Mouse (Mus musculus): ENCODE measurements around the gene Iqsec1. TPM values are rescaled to one million over a fixed set of nuclear protein-coding genes. Genes with fewer than 3 reads are reported as not detected.

Iqsec1 gene
- polyA plus RNA-seq, 1 experiment from 2014 or later: 21.5 TPM

- H3K27me3 ChIP-seq (replicated peaks): no peaks in the 10 kb centered on the region
- no peaks in the 10 kb centered on the region for H3K9me3 ChIP-seq (replicated peaks)
- peaks cover 10% of the 10 kb centered on the region; the same call in 1 of the 2 replicates for H3K4me1 ChIP-seq
- no peaks in the 10 kb centered on the region for H3K36me3 ChIP-seq
- ATAC-seq (ENCODE audit: low FRiP score): no peak
- H3K27ac ChIP-seq (replicated peaks): no peak overlapping the region
- no peak overlapping the region for H3K4me3 ChIP-seq (replicated peaks)
- WGBS: 10% methylated on average over 4 of the region's 4 CpGs
- H3K4me2 ChIP-seq: no peak overlapping the region
- H3K9ac ChIP-seq (replicated peaks): no peak overlapping the region
Measured at GRCm38 (mm10) chr6:90823322-90823721, 165.2 kb downstream of the Iqsec1 start.

- Histone ChIP-seq H3K4me3 (replicated peaks) (no peak overlapping the region), H3K4me2 (no peak overlapping the region), H3K9me3 (replicated peaks) (no peaks in the 10 kb centered on the region), H3K36me3 (no peaks in the 10 kb centered on the region), H3K27me3 (replicated peaks) (no peaks in the 10 kb centered on the region), H3K27ac (replicated peaks) (no peak overlapping the region), H3K9ac (replicated peaks) (no peak overlapping the region), H3K4me1 (peaks cover 10% of the 10 kb centered on the region; the same call in 1 of the 2 replicates)
- no peak for ATAC-seq (ENCODE audit: low FRiP score)
- WGBS: 34% methylated on average over 4 of the region's 4 CpGs
Measured at GRCm38 (mm10) chr6:90821916-90822602, 166.4 kb downstream of the Iqsec1 start.

- Histone ChIP-seq H3K4me1 (peaks cover 10% of the 10 kb centered on the region; the same call in 1 of the 2 replicates), H3K4me3 (replicated peaks) (no peak overlapping the region), H3K9me3 (replicated peaks) (no peaks in the 10 kb centered on the region), H3K27me3 (replicated peaks) (no peaks in the 10 kb centered on the region), H3K36me3 (no peaks in the 10 kb centered on the region), H3K27ac (replicated peaks) (no peak overlapping the region), H3K9ac (replicated peaks) (no peak overlapping the region), H3K4me2 (no peak overlapping the region)
- WGBS: 62% methylated on average over 2 of the region's 2 CpGs
- ATAC-seq (ENCODE audit: low FRiP score): peak; percentile 48; the same call in 1 of the 2 replicates
Measured at GRCm38 (mm10) chr6:90819880-90820279, 168.6 kb downstream of the Iqsec1 start.

GRCm38 (mm10) chr6:90818956-90819355 lies 169.5 kb downstream of the Iqsec1 start:
- no peak overlapping the region for H3K27ac ChIP-seq (replicated peaks)
- 0% methylated on average over 1 of the region's 4 CpGs for WGBS
- H3K4me1 ChIP-seq: peaks cover 10% of the 10 kb centered on the region; the same call in 1 of the 2 replicates
- H3K9me3 ChIP-seq (replicated peaks): no peaks in the 10 kb centered on the region
- no peak overlapping the region for H3K4me3 ChIP-seq (replicated peaks)
- no peaks in the 10 kb centered on the region for H3K36me3 ChIP-seq
- no peak for ATAC-seq (ENCODE audit: low FRiP score)
- H3K4me2 ChIP-seq: no peak overlapping the region
- H3K27me3 ChIP-seq (replicated peaks): no peaks in the 10 kb centered on the region
- H3K9ac ChIP-seq (replicated peaks): no peak overlapping the region

GRCm38 (mm10) chr6:90816551-90816950 lies 171.9 kb downstream of the Iqsec1 start:
- Histone ChIP-seq H3K4me2 (no peak overlapping the region), H3K36me3 (no peaks in the 10 kb centered on the region), H3K9ac (replicated peaks) (no peak overlapping the region), H3K27ac (replicated peaks) (no peak overlapping the region), H3K9me3 (replicated peaks) (no peaks in the 10 kb centered on the region), H3K27me3 (replicated peaks) (no peaks in the 10 kb centered on the region), H3K4me1 (0 out of 2 replicates have a peak, but pooled peaks cover 3% of the 10 kb centered on the region), H3K4me3 (replicated peaks) (no peak overlapping the region)
- 84% methylated on average over 3 of the region's 3 CpGs for WGBS
- no peak for ATAC-seq (ENCODE audit: low FRiP score)

GRCm38 (mm10) chr6:90815341-90815740 lies 173.1 kb downstream of the Iqsec1 start:
- Histone ChIP-seq H3K4me1 (peaks cover 12% of the 10 kb centered on the region), H3K36me3 (no peaks in the 10 kb centered on the region), H3K27me3 (replicated peaks) (no peaks in the 10 kb centered on the region), H3K9ac (replicated peaks) (no peak overlapping the region), H3K27ac (replicated peaks) (no peak overlapping the region), H3K4me2 (no peak overlapping the region), H3K4me3 (replicated peaks) (no peak overlapping the region), H3K9me3 (replicated peaks) (no peaks in the 10 kb centered on the region)
- no peak for ATAC-seq (ENCODE audit: low FRiP score)
- 82% methylated on average over 3 of the region's 3 CpGs for WGBS

- H3K27ac ChIP-seq (replicated peaks): no peak overlapping the region
- ATAC-seq (ENCODE audit: low FRiP score): no peak
- WGBS: 74% methylated on average over 1 of the region's 1 CpGs
- no peaks in the 10 kb centered on the region for H3K27me3 ChIP-seq (replicated peaks)
- peaks cover 30% of the 10 kb centered on the region for H3K4me1 ChIP-seq
- no peak overlapping the region for H3K9ac ChIP-seq (replicated peaks)
- no peaks in the 10 kb centered on the region for H3K9me3 ChIP-seq (replicated peaks)
- H3K4me3 ChIP-seq (replicated peaks): no peak overlapping the region
- H3K36me3 ChIP-seq: no peaks in the 10 kb centered on the region
- no peak overlapping the region for H3K4me2 ChIP-seq
Measured at GRCm38 (mm10) chr6:90813526-90813925, 175.0 kb downstream of the Iqsec1 start.

- peaks cover 39% of the 10 kb centered on the region for H3K4me1 ChIP-seq
- no peak overlapping the region for H3K9ac ChIP-seq (replicated peaks)
- H3K36me3 ChIP-seq: no peaks in the 10 kb centered on the region
- no peaks in the 10 kb centered on the region for H3K9me3 ChIP-seq (replicated peaks)
- no peaks in the 10 kb centered on the region for H3K27me3 ChIP-seq (replicated peaks)
- no peak overlapping the region for H3K27ac ChIP-seq (replicated peaks)
- no peak for ATAC-seq (ENCODE audit: low FRiP score)
- no peak overlapping the region for H3K4me2 ChIP-seq
- 88% methylated on average over 8 of the region's 8 CpGs for WGBS
- no peak overlapping the region for H3K4me3 ChIP-seq (replicated peaks)
Measured at GRCm38 (mm10) chr6:90812584-90812983, 175.9 kb downstream of the Iqsec1 start.

GRCm38 (mm10) chr6:90812072-90812471 lies 176.4 kb downstream of the Iqsec1 start:
- Histone ChIP-seq H3K27me3 (replicated peaks) (no peaks in the 10 kb centered on the region), H3K4me3 (replicated peaks) (no peak overlapping the region), H3K9ac (replicated peaks) (no peak overlapping the region), H3K36me3 (no peaks in the 10 kb centered on the region), H3K4me2 (no peak overlapping the region), H3K4me1 (peaks cover 44% of the 10 kb centered on the region), H3K27ac (replicated peaks) (no peak overlapping the region), H3K9me3 (replicated peaks) (no peaks in the 10 kb centered on the region)
- no peak for ATAC-seq (ENCODE audit: low FRiP score)
- WGBS: 65% methylated on average over 3 of the region's 3 CpGs

- H3K4me3 ChIP-seq (replicated peaks): peak overlapping the region; percentile 45; the same call in 1 of the 2 replicates
- peak overlapping the region; percentile 68; the same call in 1 of the 2 replicates for H3K27ac ChIP-seq (replicated peaks)
- H3K9me3 ChIP-seq (replicated peaks): no peaks in the 10 kb centered on the region
- H3K4me1 ChIP-seq: peaks cover 52% of the 10 kb centered on the region
- peak overlapping the region; percentile 66 for H3K4me2 ChIP-seq
- H3K27me3 ChIP-seq (replicated peaks): no peaks in the 10 kb centered on the region
- no peak overlapping the region for H3K9ac ChIP-seq (replicated peaks)
- peak; percentile 8; the same call in 1 of the 2 replicates for ATAC-seq (ENCODE audit: low FRiP score)
- H3K36me3 ChIP-seq: no peaks in the 10 kb centered on the region
- 70% methylated on average over 1 of the region's 1 CpGs for WGBS
Measured at GRCm38 (mm10) chr6:90810576-90810975, 177.9 kb downstream of the Iqsec1 start.

- H3K4me3 ChIP-seq (replicated peaks): peak overlapping the region; percentile 45
- H3K27ac ChIP-seq (replicated peaks): peak overlapping the region; percentile 68
- WGBS: 2% methylated on average over 22 of the region's 22 CpGs
- H3K36me3 ChIP-seq: no peaks in the 10 kb centered on the region
- ATAC-seq (ENCODE audit: low FRiP score): peak; percentile 90
- peak overlapping the region; percentile 42 for H3K9ac ChIP-seq (replicated peaks)
- no peaks in the 10 kb centered on the region for H3K27me3 ChIP-seq (replicated peaks)
- H3K4me2 ChIP-seq: peak overlapping the region; percentile 66
- peaks cover 52% of the 10 kb centered on the region for H3K4me1 ChIP-seq
- H3K9me3 ChIP-seq (replicated peaks): no peaks in the 10 kb centered on the region
Measured at GRCm38 (mm10) chr6:90809960-90810362, 178.5 kb downstream of the Iqsec1 start.

- peak overlapping the region; percentile 45 for H3K4me3 ChIP-seq (replicated peaks)
- H3K4me1 ChIP-seq: peaks cover 52% of the 10 kb centered on the region
- 0 out of 2 replicates have a peak, but pooled peaks have one; percentile 5 for ATAC-seq (ENCODE audit: low FRiP score)
- H3K27ac ChIP-seq (replicated peaks): peak overlapping the region; percentile 68
- H3K9me3 ChIP-seq (replicated peaks): no peaks in the 10 kb centered on the region
- WGBS: 47% methylated on average over 11 of the region's 11 CpGs
- H3K27me3 ChIP-seq (replicated peaks): no peaks in the 10 kb centered on the region
- no peaks in the 10 kb centered on the region for H3K36me3 ChIP-seq
- H3K4me2 ChIP-seq: peak overlapping the region; percentile 66
- peak overlapping the region; percentile 42 for H3K9ac ChIP-seq (replicated peaks)
Measured at GRCm38 (mm10) chr6:90809077-90809840, 179.2 kb downstream of the Iqsec1 start.
